ENCODE assay signal across 16 mouse cellular contexts in genomic region chr5:66686863-66687262, GRCm38 (mm10). TPM values are rescaled to one million over a fixed set of nuclear protein-coding genes. Genes with fewer than 3 reads are reported as not detected.
A peak's percentile ranks its signal among the peaks of the same experiment; 100 is the strongest.
DNase-seq lines count a peak whose midpoint lies in the region; ATAC-seq lines count a peak whose summit lies in the region.
"Had no signal": no experiment of that assay in that cellular context is flagged by ENCODE, and none has a peak within 500 bp of the region (broad histone marks: within the 10 kb centered on the region; RNA-seq: fewer than 3 reads in every experiment).

No protein-coding gene starts in this region.

- H3K9ac ChIP-seq in limb, embryonic 15.5 days, result no peak overlapping the region
- H3K9ac ChIP-seq: embryonic facial prominence, embryonic 13.5 days; forebrain, embryonic 12.5 days; lung, embryonic 15.5 days had no signal

- ATAC-seq in CD4-positive, CD25-positive, alpha-beta regulatory T cell, adult 4 months, result no peak
- 0 out of 2 replicates have a peak, but pooled peaks have one; percentile 44 for ATAC-seq in limb, embryonic 15.5 days (ENCODE audit: insufficient number of reproducible peaks, low FRiP score, low TSS enrichment, low read depth)

- no peak overlapping the region for H3K27ac ChIP-seq in limb, embryonic 15.5 days
- no peak overlapping the region for H3K27ac ChIP-seq in limb, embryonic 10.5 days
- H3K27ac ChIP-seq: embryonic facial prominence, embryonic 13.5 days; forebrain, embryonic 12.5 days; lung, embryonic 15.5 days had no signal

- H3K36me3 ChIP-seq in limb, embryonic 15.5 days, result no peaks in the 10 kb centered on the region
- H3K36me3 ChIP-seq in limb, embryonic 10.5 days, result no peaks in the 10 kb centered on the region
- H3K36me3 ChIP-seq: lung, embryonic 15.5 days had no signal

- H3K27me3 ChIP-seq in limb, embryonic 15.5 days, result no peaks in the 10 kb centered on the region
- H3K27me3 ChIP-seq in limb, embryonic 10.5 days (ENCODE audit: low read depth, poor library complexity, severe bottlenecking), result no peaks in the 10 kb centered on the region
- H3K27me3 ChIP-seq: embryonic facial prominence, embryonic 13.5 days; forebrain, embryonic 12.5 days; lung, embryonic 15.5 days had no signal

- 72% methylated on average over 13 of the region's 13 CpGs for WGBS in limb, embryonic 15.5 days
- WGBS in limb, embryonic 10.5 days, result 81% methylated on average over 13 of the region's 13 CpGs

- peak; percentile 6 for DNase-seq in CD4-positive, CD25-positive, alpha-beta regulatory T cell, adult 2 months (ENCODE audit: low read depth, low spot score)
- no peak for DNase-seq in limb, embryonic 10.5 days (ENCODE audit: low spot score)
- peak; percentile 68 for DNase-seq in R1 (ENCODE audit: low read depth, low spot score)
- DNase-seq in thymus, postnatal 14 days, result peak; percentile 67
- no peak for DNase-seq in ovary, postnatal 10 days (ENCODE audit: low spot score)
- DNase-seq in retina, postnatal 1 day, result no peak
- DNase-seq: cerebellum, adult 11-12 months; heart, postnatal 36 days; layer of hippocampus, adult 9-11 months; right cerebral cortex, postnatal 4 days had no signal

- H3K4me3 ChIP-seq in limb, embryonic 15.5 days, result no peak overlapping the region
- no peak overlapping the region for H3K4me3 ChIP-seq in limb, embryonic 10.5 days
- H3K4me3 ChIP-seq: embryonic facial prominence, embryonic 13.5 days; forebrain, embryonic 12.5 days; lung, embryonic 15.5 days; myocyte had no signal

- no peaks in the 10 kb centered on the region for H3K9me3 ChIP-seq in limb, embryonic 15.5 days
- no peaks in the 10 kb centered on the region for H3K9me3 ChIP-seq in limb, embryonic 10.5 days (replicated peaks)
- H3K9me3 ChIP-seq: embryonic facial prominence, embryonic 13.5 days; forebrain, embryonic 12.5 days; lung, embryonic 15.5 days had no signal

- no peak overlapping the region for H3K4me2 ChIP-seq in limb, embryonic 15.5 days
- H3K4me2 ChIP-seq: embryonic facial prominence, embryonic 13.5 days; forebrain, embryonic 12.5 days; lung, embryonic 15.5 days had no signal

- H3K4me1 ChIP-seq in limb, embryonic 15.5 days, result 0 out of 2 replicates have a peak, but pooled peaks cover 2% of the 10 kb centered on the region
- 0 out of 2 replicates have a peak, but pooled peaks cover 9% of the 10 kb centered on the region for H3K4me1 ChIP-seq in limb, embryonic 10.5 days
- H3K4me1 ChIP-seq: embryonic facial prominence, embryonic 13.5 days; lung, embryonic 15.5 days had no signal

RNA-seq across cellular contexts. Expression of gene Uchl1, which starts 11.0 kb away (rescaled TPM):
- polyA plus RNA-seq in CD4-positive, CD25-positive, alpha-beta regulatory T cell, adult 4 months (2017; shearing (Covaris generic)), result not detected
- polyA plus RNA-seq in limb, embryonic 15.5 days (2015; fragmentation: Nextera tagmentation; extraction: Ambion mirVana), result 69.7 and 75.2 TPM in 2 replicates
- polyA plus RNA-seq in limb, embryonic 10.5 days (2016; fragmentation: Nextera tagmentation; extraction: Ambion mirVana), result 25.7 and 33.5 TPM in 2 replicates

RNA-seq across cellular contexts. Expression of gene Limch1, which starts 58.8 kb away (rescaled TPM):
- not detected for polyA plus RNA-seq in CD4-positive, CD25-positive, alpha-beta regulatory T cell, adult 4 months (2017; shearing (Covaris generic))
- 70.0 and 71.8 TPM in 2 replicates for polyA plus RNA-seq in limb, embryonic 15.5 days (2015; fragmentation: Nextera tagmentation; extraction: Ambion mirVana)
- 21.8 and 28.9 TPM in 2 replicates for polyA plus RNA-seq in limb, embryonic 10.5 days (2016; fragmentation: Nextera tagmentation; extraction: Ambion mirVana)

Comparison
In these comparisons a context has a peak if more than half of its experiments do, and no peak if none do; other contexts are left out.
1. DNase-seq: peak in CD4-positive, CD25-positive, alpha-beta regulatory T cell, adult 2 months (single experiment), R1 (single experiment) and thymus, postnatal 14 days (single experiment); none in limb, embryonic 10.5 days (single experiment), ovary, postnatal 10 days (single experiment) and retina, postnatal 1 day (single experiment).
2. RNA of gene Uchl1, which starts 11.0 kb away (polyA plus RNA-seq): 69.7 to 75.2 TPM in limb, embryonic 15.5 days and 25.7 to 33.5 TPM in limb, embryonic 10.5 days; not detected in CD4-positive, CD25-positive, alpha-beta regulatory T cell, adult 4 months; every median in the first group is over 10 times any median in the second.
3. RNA of gene Limch1, which starts 58.8 kb away (polyA plus RNA-seq): 70.0 to 71.8 TPM in limb, embryonic 15.5 days and 21.8 to 28.9 TPM in limb, embryonic 10.5 days; not detected in CD4-positive, CD25-positive, alpha-beta regulatory T cell, adult 4 months; every median in the first group is over 10 times any median in the second.